Mouse (Mus musculus) embryonic facial prominence, embryonic 11.5 days (tissue): ENCODE measurements around the gene Cct8. TPM values are rescaled to one million over a fixed set of nuclear protein-coding genes. Genes with fewer than 3 reads are reported as not detected.

Source experiments
- ATAC-seq: fragments of 200-750 bp; cut with Nextera tagmentation; replicated peaks from 2 replicates; pipeline ENCODE4 v1.8.0; 2017; ENCODE audit warnings: low read depth; ENCODE audit not compliant: insufficient number of reproducible peaks, low FRiP score, low TSS enrichment
- DNase-seq: peaks from one replicate; pipeline ENCODE4 v3.0.0-alpha.2; 2015; ENCODE audit warnings: low spot score
- H3K27ac ChIP-seq: fragments of 300-500 bp; sonication (generic); replicated peaks from 2 replicates; pipeline ENCODE4 v1.5.1; 2014; ENCODE audit warnings: mild to moderate bottlenecking, low read depth, low read length, control low read depth
- H3K27me3 ChIP-seq: fragments of 300-500 bp; sonication (generic); 2 replicates; pipeline ENCODE4 v1.6.1; 2014; ENCODE audit warnings: mild to moderate bottlenecking, low read length, moderate library complexity, mixed read lengths; ENCODE audit not compliant: control insufficient read depth, insufficient read depth
- H3K36me3 ChIP-seq: fragments of 300-500 bp; sonication (generic); replicated peaks from 2 replicates; pipeline ENCODE4 v1.6.1; 2014; ENCODE audit warnings: low read depth, mild to moderate bottlenecking, low read length, moderate library complexity, mixed read lengths; ENCODE audit not compliant: control insufficient read depth, insufficient read depth
- H3K4me1 ChIP-seq: fragments of 300-500 bp; sonication (generic); 2 replicates; pipeline ENCODE4 v1.6.1; 2014; ENCODE audit warnings: low read length, mixed read lengths; ENCODE audit not compliant: control insufficient read depth, insufficient read depth
- H3K4me2 ChIP-seq: fragments of 300-500 bp; sonication (generic); 2 replicates; pipeline ENCODE4 v1.6.1; 2014; ENCODE audit warnings: low read depth, mild to moderate bottlenecking, control low read depth, low read length, moderate library complexity
- H3K4me3 ChIP-seq: fragments of 300-500 bp; sonication (generic); 2 replicates; pipeline ENCODE4 v1.5.1; 2014; ENCODE audit warnings: low read depth, low read length, control low read depth
- H3K9ac ChIP-seq: fragments of 300-500 bp; sonication (generic); replicated peaks from 2 replicates; pipeline ENCODE4 v1.6.1; 2014; ENCODE audit warnings: mild to moderate bottlenecking, control low read depth, low read length
- H3K9me3 ChIP-seq: fragments of 300-500 bp; sonication (generic); replicated peaks from 2 replicates; pipeline ENCODE4 v1.6.1; 2016; ENCODE audit warnings: mild to moderate bottlenecking, low read length, inconsistent platforms, mixed read lengths; ENCODE audit not compliant: control insufficient read depth
- WGBS: fragments of 180-500 bp; shearing (Covaris S2); extraction: QIAGEN DNeasy Blood & Tissue Kit; methylation state at CpG from one replicate; pipeline ENCODE4 v1.1.7; 2014; 5-methylcytosine and 5-hydroxymethylcytosine counted together
- polyA plus RNA-seq: library from polyadenylated mRNA; unstranded; fragments of >200 nt; fragmentation: Nextera tagmentation; extraction: Ambion mirVana; gene quantifications from 2 replicates; pipeline ENCODE4 v1.2.1, GENCODE M21; 2014

The Cct8 gene
- polyA plus RNA-seq, 1 experiment from 2014 or later, result 756 TPM

GRCm38 (mm10) chr16:87443245-87443644 lies 52.4 kb downstream of the Cct8 start:
- H3K9ac ChIP-seq, result no peak overlapping the region
- no peak overlapping the region for H3K27ac ChIP-seq
- no peaks in the 10 kb centered on the region for H3K4me1 ChIP-seq
- no peak overlapping the region for H3K4me2 ChIP-seq
- no peak for DNase-seq
- no peak for ATAC-seq
- H3K36me3 ChIP-seq, result no peaks in the 10 kb centered on the region
- no peak overlapping the region for H3K4me3 ChIP-seq
- H3K9me3 ChIP-seq, result no peaks in the 10 kb centered on the region
- H3K27me3 ChIP-seq, result no peaks in the 10 kb centered on the region

- H3K4me3 ChIP-seq, result no peak overlapping the region
- WGBS, result 61% methylated on average over 5 of the region's 5 CpGs
- no peak overlapping the region for H3K27ac ChIP-seq
- H3K9ac ChIP-seq, result no peak overlapping the region
- H3K27me3 ChIP-seq, result no peaks in the 10 kb centered on the region
- no peaks in the 10 kb centered on the region for H3K9me3 ChIP-seq
- H3K36me3 ChIP-seq, result no peaks in the 10 kb centered on the region
- DNase-seq (no peak), ATAC-seq (no peak)
- H3K4me2 ChIP-seq, result no peak overlapping the region
- H3K4me1 ChIP-seq, result no peaks in the 10 kb centered on the region
Observed at GRCm38 (mm10) chr16:87442291-87442690, 53.4 kb downstream of the Cct8 start.

GRCm38 (mm10) chr16:87441089-87441488 lies 54.6 kb downstream of the Cct8 start:
- 24% methylated on average over 9 of the region's 9 CpGs for WGBS
- Histone ChIP-seq H3K9ac (peak overlapping the region; percentile 92), H3K27ac (no peak overlapping the region), H3K4me2 (peak overlapping the region; percentile 62), H3K9me3 (no peaks in the 10 kb centered on the region), H3K27me3 (no peaks in the 10 kb centered on the region), H3K4me3 (peak overlapping the region; percentile 77), H3K36me3 (no peaks in the 10 kb centered on the region), H3K4me1 (no peaks in the 10 kb centered on the region)
- ATAC-seq, result no peak
- DNase-seq, result peak; percentile 9

- DNase-seq, result peak; percentile 96
- Histone ChIP-seq H3K4me1 (no peaks in the 10 kb centered on the region), H3K36me3 (no peaks in the 10 kb centered on the region), H3K4me2 (peak within 1 kb of the TSS; percentile 62), H3K4me3 (peak within 1 kb of the TSS; percentile 77), H3K9me3 (no peaks in the 10 kb centered on the region), H3K27ac (peak within 1 kb of the TSS; percentile 68), H3K27me3 (no peaks in the 10 kb centered on the region), H3K9ac (peak within 1 kb of the TSS; percentile 92)
- WGBS, result 0% methylated on average over 38 of the region's 38 CpGs
- ATAC-seq, result peak; percentile 93
Observed at GRCm38 (mm10) chr16:87440184-87440686, 55.4 kb downstream of the Cct8 start, which contains the start of gene Rwdd2b. Gene Rwdd2b (minus strand): TSS chr16:87440573.

GRCm38 (mm10) chr16:87438697-87439096 lies 57.0 kb downstream of the Cct8 start:
- Histone ChIP-seq H3K27me3 (no peaks in the 10 kb centered on the region), H3K4me2 (no peak overlapping the region), H3K9ac (no peak overlapping the region), H3K27ac (no peak overlapping the region), H3K4me3 (no peak overlapping the region), H3K9me3 (no peaks in the 10 kb centered on the region), H3K36me3 (no peaks in the 10 kb centered on the region), H3K4me1 (no peaks in the 10 kb centered on the region)
- 89% methylated on average over 8 of the region's 8 CpGs for WGBS
- DNase-seq (no peak), ATAC-seq (no peak)

- no peak overlapping the region for H3K4me3 ChIP-seq
- no peak overlapping the region for H3K27ac ChIP-seq
- H3K36me3 ChIP-seq, result no peaks in the 10 kb centered on the region
- no peak for ATAC-seq
- H3K9ac ChIP-seq, result no peak overlapping the region
- H3K4me2 ChIP-seq, result no peak overlapping the region
- no peaks in the 10 kb centered on the region for H3K9me3 ChIP-seq
- H3K4me1 ChIP-seq, result no peaks in the 10 kb centered on the region
- WGBS, result 93% methylated on average over 21 of the region's 21 CpGs
- H3K27me3 ChIP-seq, result no peaks in the 10 kb centered on the region
- DNase-seq, result no peak
Observed at GRCm38 (mm10) chr16:87437096-87437495, 58.6 kb downstream of the Cct8 start.

GRCm38 (mm10) chr16:87435411-87436205 lies 60.1 kb downstream of the Cct8 start:
- ATAC-seq (no peak), DNase-seq (no peak)
- Histone ChIP-seq H3K4me3 (no peak overlapping the region), H3K27me3 (no peaks in the 10 kb centered on the region), H3K27ac (no peak overlapping the region), H3K4me2 (no peak overlapping the region), H3K9me3 (no peaks in the 10 kb centered on the region), H3K36me3 (no peaks in the 10 kb centered on the region), H3K9ac (no peak overlapping the region), H3K4me1 (no peaks in the 10 kb centered on the region)
- 86% methylated on average over 13 of the region's 13 CpGs for WGBS

- no peaks in the 10 kb centered on the region for H3K36me3 ChIP-seq
Observed at GRCm38 (mm10) chr16:87434946-87435345, 60.7 kb downstream of the Cct8 start.

More at GRCm38 (mm10) chr16:87434946-87435345, 60.7 kb downstream of the Cct8 start:
- no peak for DNase-seq
- no peaks in the 10 kb centered on the region for H3K9me3 ChIP-seq
- H3K4me3 ChIP-seq, result no peak overlapping the region
- no peak for ATAC-seq
- H3K4me1 ChIP-seq, result no peaks in the 10 kb centered on the region
- H3K4me2 ChIP-seq, result no peak overlapping the region
- no peak overlapping the region for H3K27ac ChIP-seq
- H3K27me3 ChIP-seq, result no peaks in the 10 kb centered on the region
- WGBS, result 84% methylated on average over 6 of the region's 6 CpGs
- H3K9ac ChIP-seq, result no peak overlapping the region
